Mouse (Mus musculus): Measurements from ENCODE around the gene Fam184b. TPM values are rescaled to one million over a fixed set of nuclear protein-coding genes. Genes with fewer than 3 reads are reported as not detected.
A peak's percentile ranks its signal among the peaks of the same experiment; 100 is the strongest.

Gene Fam184b
- polyA plus RNA-seq (2014; fragmentation: Nextera tagmentation; extraction: Ambion mirVana), result 2.2 and 2.4 TPM in 2 replicates

DNA sequence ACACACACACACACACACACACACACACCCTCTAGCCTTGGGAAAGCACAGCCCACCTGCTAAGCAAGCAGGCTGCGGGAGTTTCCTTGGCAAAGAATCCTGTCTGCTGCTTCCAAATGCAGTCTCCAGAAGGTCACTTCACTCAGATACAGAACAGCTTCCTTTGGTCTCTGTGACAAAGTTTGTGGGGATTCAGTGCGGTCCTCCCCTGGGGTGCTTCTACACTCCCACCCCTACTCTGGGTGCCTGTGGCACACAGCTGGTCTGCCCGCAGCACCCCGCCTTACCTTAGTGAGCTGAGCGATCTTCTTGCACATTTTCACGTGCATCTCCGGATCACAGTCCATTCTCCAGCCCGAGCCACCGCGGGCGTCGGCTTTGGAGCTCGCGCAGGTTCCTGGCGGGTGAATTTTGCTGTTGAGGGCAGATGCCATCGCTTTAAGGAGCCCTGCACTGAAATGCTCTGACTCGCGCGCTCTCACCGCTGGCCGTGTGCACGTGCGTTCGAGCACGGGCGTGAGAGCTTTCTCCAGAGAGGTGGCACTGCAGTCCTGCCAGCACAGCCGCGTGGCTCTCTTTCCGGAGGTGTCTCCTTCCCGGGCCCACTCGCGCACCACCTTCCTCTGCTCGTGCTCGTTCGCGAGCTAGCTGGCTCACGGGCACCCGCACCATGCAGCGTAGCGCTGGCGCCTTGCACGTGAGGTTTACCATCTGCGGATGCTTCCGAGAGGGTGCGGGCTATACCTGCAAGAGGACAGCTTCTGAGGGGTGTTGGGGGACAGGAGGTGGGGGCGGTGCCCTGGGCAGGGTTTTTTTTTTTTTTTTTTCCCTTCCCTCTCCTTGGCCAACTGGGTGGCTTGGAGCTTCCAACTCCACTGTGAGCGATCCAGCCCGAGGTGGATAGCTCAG, at the start of gene Fam184b:
Gene Fam184b (minus strand): TSS at position 809 of the 909 bp plus-strand sequence.
- ATAC-seq (ENCODE audit: low read depth) (peak; percentile 89), DNase-seq (ENCODE audit: low spot score) (peak; percentile 64)
- Histone ChIP-seq H3K4me1 (ENCODE audit: control insufficient read depth, insufficient read depth, low read length) (no peaks in the 10 kb centered on the region; the same call in 1 of the 2 replicates), H3K9me3 (ENCODE audit: control insufficient read depth, low read length) (no peaks in the 10 kb centered on the region), H3K4me2 (ENCODE audit: low read depth, low read length) (peak within 1 kb of the TSS; percentile 95), H3K36me3 (ENCODE audit: control insufficient read depth, insufficient read depth, low read length) (no peaks in the 10 kb centered on the region), H3K27me3 (replicated peaks; ENCODE audit: control insufficient read depth, insufficient read depth, low read length) (0 out of 2 replicates have a peak, but pooled peaks cover 7% of the 10 kb centered on the region), H3K9ac (ENCODE audit: low read depth, low read length) (peak within 1 kb of the TSS; percentile 63), H3K4me3 (ENCODE audit: low read depth, low read length) (peak within 1 kb of the TSS; percentile 54), H3K27ac (replicated peaks; ENCODE audit: low read depth, low read length) (no peak within 1 kb of the TSS)
- under 1% methylated on average over 48 of the region's 48 CpGs for WGBS

GRCm38 (mm10) chr5:45689152-45689551, 49.7 kb upstream of the Fam184b start:
- 80% methylated on average over 4 of the region's 4 CpGs for WGBS
- no peaks in the 10 kb centered on the region for H3K27me3 ChIP-seq (replicated peaks; ENCODE audit: control insufficient read depth, insufficient read depth, low read length)
- DNase-seq (ENCODE audit: low spot score) (no peak), ATAC-seq (ENCODE audit: low read depth) (no peak)
- no peak overlapping the region for H3K27ac ChIP-seq (replicated peaks; ENCODE audit: low read depth, low read length)
- no peak overlapping the region for H3K4me2 ChIP-seq (ENCODE audit: low read depth, low read length)
- peaks cover 17% of the 10 kb centered on the region for H3K36me3 ChIP-seq (ENCODE audit: control insufficient read depth, insufficient read depth, low read length)
- no peak overlapping the region for H3K9ac ChIP-seq (ENCODE audit: low read depth, low read length)
- H3K4me1 ChIP-seq (ENCODE audit: control insufficient read depth, insufficient read depth, low read length), result no peaks in the 10 kb centered on the region
- H3K9me3 ChIP-seq (ENCODE audit: control insufficient read depth, low read length), result no peaks in the 10 kb centered on the region
- H3K4me3 ChIP-seq (ENCODE audit: low read depth, low read length), result no peak overlapping the region

DNA sequence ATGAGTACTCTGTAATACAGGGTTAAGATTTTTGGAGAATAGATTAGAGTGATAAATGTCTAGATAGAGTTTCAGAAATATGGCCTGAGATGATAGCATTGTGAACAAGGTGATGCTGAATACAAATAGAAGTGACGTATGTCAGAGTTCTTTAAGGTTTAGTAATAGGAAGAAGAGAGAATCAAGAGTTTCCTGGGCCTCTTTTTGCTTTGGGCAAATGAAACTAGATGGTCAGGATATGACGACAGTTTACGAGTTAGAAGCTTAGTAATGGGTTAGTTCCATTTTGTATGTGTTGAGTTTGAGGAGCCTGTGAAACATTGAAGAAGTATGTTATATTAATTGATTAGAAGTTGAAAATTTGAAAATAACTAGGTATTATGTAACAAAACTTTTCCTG, 46.8 kb upstream of the Fam184b start:
- no peak for DNase-seq (ENCODE audit: low spot score)
- H3K27ac ChIP-seq (replicated peaks; ENCODE audit: low read depth, low read length), result no peak overlapping the region
- no peak overlapping the region for H3K4me3 ChIP-seq (ENCODE audit: low read depth, low read length)
- ATAC-seq (ENCODE audit: low read depth), result no peak
- H3K9me3 ChIP-seq (ENCODE audit: control insufficient read depth, low read length), result no peaks in the 10 kb centered on the region
- H3K4me2 ChIP-seq (ENCODE audit: low read depth, low read length), result no peak overlapping the region
- 96% methylated on average over 3 of the region's 3 CpGs for WGBS
- H3K4me1 ChIP-seq (ENCODE audit: control insufficient read depth, insufficient read depth, low read length), result no peaks in the 10 kb centered on the region
- no peaks in the 10 kb centered on the region for H3K27me3 ChIP-seq (replicated peaks; ENCODE audit: control insufficient read depth, insufficient read depth, low read length)
- peaks cover 17% of the 10 kb centered on the region for H3K36me3 ChIP-seq (ENCODE audit: control insufficient read depth, insufficient read depth, low read length)
- no peak overlapping the region for H3K9ac ChIP-seq (ENCODE audit: low read depth, low read length)

DNA sequence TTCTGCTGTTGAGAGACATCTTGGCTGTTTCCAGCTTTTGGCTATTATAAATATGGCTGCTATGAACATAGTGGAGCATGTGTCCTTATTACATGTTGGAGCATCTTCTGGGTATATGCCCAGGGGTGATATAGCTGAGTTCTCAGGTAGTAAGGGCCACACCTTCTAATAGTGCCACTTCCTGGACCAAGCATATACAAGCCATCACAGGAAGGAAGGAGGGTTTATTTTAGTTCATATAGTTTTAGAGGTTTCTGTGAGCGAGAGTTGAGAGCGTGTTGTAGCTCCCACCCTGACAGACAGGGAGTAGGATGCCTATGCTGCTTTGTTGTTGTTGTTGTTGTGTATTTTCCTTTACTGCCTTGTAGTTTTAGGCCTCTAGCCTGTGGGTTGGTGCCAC, 45.8 kb upstream of the Fam184b start:
- H3K4me3 ChIP-seq (ENCODE audit: low read depth, low read length), result no peak overlapping the region
- no peak for DNase-seq (ENCODE audit: low spot score)
- no peak overlapping the region for H3K27ac ChIP-seq (replicated peaks; ENCODE audit: low read depth, low read length)
- ATAC-seq (ENCODE audit: low read depth), result no peak
- H3K4me1 ChIP-seq (ENCODE audit: control insufficient read depth, insufficient read depth, low read length), result no peaks in the 10 kb centered on the region
- no peaks in the 10 kb centered on the region for H3K9me3 ChIP-seq (ENCODE audit: control insufficient read depth, low read length)
- 97% methylated on average over 2 of the region's 2 CpGs for WGBS
- H3K4me2 ChIP-seq (ENCODE audit: low read depth, low read length), result no peak overlapping the region
- H3K27me3 ChIP-seq (replicated peaks; ENCODE audit: control insufficient read depth, insufficient read depth, low read length), result no peaks in the 10 kb centered on the region
- H3K9ac ChIP-seq (ENCODE audit: low read depth, low read length), result no peak overlapping the region
- H3K36me3 ChIP-seq (ENCODE audit: control insufficient read depth, insufficient read depth, low read length), result peaks cover 23% of the 10 kb centered on the region

GRCm38 (mm10) chr5:45683388-45683787, 44.0 kb upstream of the Fam184b start:
- no peaks in the 10 kb centered on the region for H3K9me3 ChIP-seq (ENCODE audit: control insufficient read depth, low read length)
- no peak overlapping the region for H3K9ac ChIP-seq (ENCODE audit: low read depth, low read length)
- WGBS, result 87% methylated on average over 1 of the region's 1 CpGs
- no peak overlapping the region for H3K27ac ChIP-seq (replicated peaks; ENCODE audit: low read depth, low read length)
- H3K4me2 ChIP-seq (ENCODE audit: low read depth, low read length), result no peak overlapping the region
- no peak for ATAC-seq (ENCODE audit: low read depth)
- H3K36me3 ChIP-seq (ENCODE audit: control insufficient read depth, insufficient read depth, low read length), result peaks cover 23% of the 10 kb centered on the region
- DNase-seq (ENCODE audit: low spot score), result no peak
- H3K27me3 ChIP-seq (replicated peaks; ENCODE audit: control insufficient read depth, insufficient read depth, low read length), result no peaks in the 10 kb centered on the region
- H3K4me1 ChIP-seq (ENCODE audit: control insufficient read depth, insufficient read depth, low read length), result no peaks in the 10 kb centered on the region
- H3K4me3 ChIP-seq (ENCODE audit: low read depth, low read length), result no peak overlapping the region

GRCm38 (mm10) chr5:45679955-45680354, 40.5 kb upstream of the Fam184b start:
- DNase-seq (ENCODE audit: low spot score), result no peak
- ATAC-seq (ENCODE audit: low read depth), result no peak
- H3K27ac ChIP-seq (replicated peaks; ENCODE audit: low read depth, low read length), result no peak overlapping the region
- no peak overlapping the region for H3K9ac ChIP-seq (ENCODE audit: low read depth, low read length)
- no peaks in the 10 kb centered on the region for H3K4me1 ChIP-seq (ENCODE audit: control insufficient read depth, insufficient read depth, low read length)
- H3K4me3 ChIP-seq (ENCODE audit: low read depth, low read length), result no peak overlapping the region
- no peaks in the 10 kb centered on the region for H3K9me3 ChIP-seq (ENCODE audit: control insufficient read depth, low read length)
- no peaks in the 10 kb centered on the region for H3K27me3 ChIP-seq (replicated peaks; ENCODE audit: control insufficient read depth, insufficient read depth, low read length)
- peaks cover 40% of the 10 kb centered on the region for H3K36me3 ChIP-seq (ENCODE audit: control insufficient read depth, insufficient read depth, low read length)
- no peak overlapping the region for H3K4me2 ChIP-seq (ENCODE audit: low read depth, low read length)

GRCm38 (mm10) chr5:45677639-45678038, 38.2 kb upstream of the Fam184b start:
- no peaks in the 10 kb centered on the region for H3K4me1 ChIP-seq (ENCODE audit: control insufficient read depth, insufficient read depth, low read length)
- no peak overlapping the region for H3K4me2 ChIP-seq (ENCODE audit: low read depth, low read length)
- DNase-seq (ENCODE audit: low spot score) (no peak), ATAC-seq (ENCODE audit: low read depth) (no peak)
- H3K9me3 ChIP-seq (ENCODE audit: control insufficient read depth, low read length), result no peaks in the 10 kb centered on the region
- no peak overlapping the region for H3K27ac ChIP-seq (replicated peaks; ENCODE audit: low read depth, low read length)
- no peak overlapping the region for H3K9ac ChIP-seq (ENCODE audit: low read depth, low read length)
- H3K4me3 ChIP-seq (ENCODE audit: low read depth, low read length), result no peak overlapping the region
- 75% methylated on average over 4 of the region's 4 CpGs for WGBS
- H3K27me3 ChIP-seq (replicated peaks; ENCODE audit: control insufficient read depth, insufficient read depth, low read length), result no peaks in the 10 kb centered on the region
- H3K36me3 ChIP-seq (ENCODE audit: control insufficient read depth, insufficient read depth, low read length), result peaks cover 39% of the 10 kb centered on the region

GRCm38 (mm10) chr5:45675032-45675431, 35.6 kb upstream of the Fam184b start:
- H3K27ac ChIP-seq (replicated peaks; ENCODE audit: low read depth, low read length), result no peak overlapping the region
- H3K36me3 ChIP-seq (ENCODE audit: control insufficient read depth, insufficient read depth, low read length), result peaks cover 35% of the 10 kb centered on the region
- H3K9me3 ChIP-seq (ENCODE audit: control insufficient read depth, low read length), result no peaks in the 10 kb centered on the region
- H3K4me2 ChIP-seq (ENCODE audit: low read depth, low read length), result no peak overlapping the region
- no peaks in the 10 kb centered on the region for H3K4me1 ChIP-seq (ENCODE audit: control insufficient read depth, insufficient read depth, low read length)
- ATAC-seq (ENCODE audit: low read depth), result no peak
- H3K27me3 ChIP-seq (replicated peaks; ENCODE audit: control insufficient read depth, insufficient read depth, low read length), result no peaks in the 10 kb centered on the region
- DNase-seq (ENCODE audit: low spot score), result no peak
- no peak overlapping the region for H3K9ac ChIP-seq (ENCODE audit: low read depth, low read length)
- H3K4me3 ChIP-seq (ENCODE audit: low read depth, low read length), result no peak overlapping the region
- 97% methylated on average over 1 of the region's 1 CpGs for WGBS
